Mouse (Mus musculus): Measurements from ENCODE around the gene Cep57. TPM values are rescaled to one million over a fixed set of nuclear protein-coding genes. Genes with fewer than 3 reads are reported as not detected.

The Cep57 gene
- 44.0 TPM for polyA plus RNA-seq (2021)

- CTCF ChIA-PET, result interaction anchor here (0.9 to 1.8 kb wide), 3 partner anchors 19 to 595 kb away, joined by 3 to 5 read pairs (median 4); no protein-coding TSS in a partner anchor
- peak; percentile 90 for DNase-seq (ENCODE audit: low read depth, low spot score)
- in situ Hi-C loops (cut with MboI; ENCODE audit: low pct_unique_long_range_greater_than_20kb), result no loop called here
- POLR2A ChIA-PET, result interaction anchor here (0.9 kb wide), 1 partner anchor 28 kb away, joined by 3 read pairs; no protein-coding TSS in a partner anchor
- no peaks in the 10 kb centered on the region for H3K27me3 ChIP-seq
- ATAC-seq, result peak; percentile 87
- no peak for TF ChIP-seq CTCF (IDR thresholded peaks at IDR 0.05)
These were observed at the start of gene Cep57 for GRCm38 (mm10) chr9:13826832-13827405. TSS of gene Cep57 (minus strand) at chr9:13827107.

GRCm38 (mm10) chr9:13875340-13875739 lies 48.4 kb upstream of the Cep57 start:
- POLR2A ChIA-PET, result interaction anchor here (0.6 kb wide), 1 partner anchor 193 kb away, joined by 3 read pairs; no protein-coding TSS in a partner anchor
- DNase-seq (ENCODE audit: low read depth, low spot score) (no peak), ATAC-seq (peak; percentile 62)
- no peak for TF ChIP-seq CTCF (IDR thresholded peaks at IDR 0.05)
- CTCF ChIA-PET, result interaction anchor here (0.8 to 2.3 kb wide), 7 partner anchors 8 to 481 kb away, joined by 3 to 8 read pairs (median 5); no protein-coding TSS in a partner anchor
- in situ Hi-C loops (cut with MboI; ENCODE audit: low pct_unique_long_range_greater_than_20kb), result no loop called here
- no peaks in the 10 kb centered on the region for H3K27me3 ChIP-seq

GRCm38 (mm10) chr9:13874359-13874758 lies 47.5 kb upstream of the Cep57 start:
- ChIA-PET POLR2A (no interaction called here), CTCF (interaction anchor here (1.1 to 2.3 kb wide), 3 partner anchors 9 to 467 kb away, joined by 6 to 8 read pairs (median 7); no protein-coding TSS in a partner anchor)
- in situ Hi-C loops (cut with MboI; ENCODE audit: low pct_unique_long_range_greater_than_20kb), result loop anchor here (25.0 kb wide), 1 partner anchor 638 kb away; the partner anchor contains the start of genes Cwc15 and Kdm4d
- ATAC-seq, result no peak
- H3K27me3 ChIP-seq, result no peaks in the 10 kb centered on the region
- DNase-seq (ENCODE audit: low read depth, low spot score), result no peak
- peak; percentile 63 for TF ChIP-seq CTCF (IDR thresholded peaks at IDR 0.05)

GRCm38 (mm10) chr9:13871631-13872030 lies 44.7 kb upstream of the Cep57 start:
- no peak for TF ChIP-seq CTCF (IDR thresholded peaks at IDR 0.05)
- CTCF ChIA-PET, result interaction anchor here (1.3 kb wide), 1 partner anchor 8 kb away, joined by 3 read pairs; no protein-coding TSS in a partner anchor
- H3K27me3 ChIP-seq, result no peaks in the 10 kb centered on the region
- in situ Hi-C loops (cut with MboI; ENCODE audit: low pct_unique_long_range_greater_than_20kb), result loop anchor here (25.0 kb wide), 1 partner anchor 641 kb away; the partner anchor contains the start of genes Cwc15 and Kdm4d
- no peak for DNase-seq (ENCODE audit: low read depth, low spot score)
- POLR2A ChIA-PET, result no interaction called here
- no peak for ATAC-seq

- ATAC-seq, result no peak
- in situ Hi-C loops (cut with MboI; ENCODE audit: low pct_unique_long_range_greater_than_20kb), result loop anchor here (25.0 kb wide), 1 partner anchor 645 kb away; the partner anchor contains the start of genes Cwc15 and Kdm4d
- ChIA-PET POLR2A (no interaction called here), CTCF (interaction anchor here (0.6 to 1.3 kb wide), 6 partner anchors 8 to 831 kb away, joined by 3 to 5 read pairs (median 3); no protein-coding TSS in a partner anchor)
- no peak for TF ChIP-seq CTCF (IDR thresholded peaks at IDR 0.05)
- H3K27me3 ChIP-seq, result no peaks in the 10 kb centered on the region
- DNase-seq (ENCODE audit: low read depth, low spot score), result no peak
These were observed 40.7 kb upstream of the Cep57 start for GRCm38 (mm10) chr9:13867646-13868045.

GRCm38 (mm10) chr9:13856777-13857176 lies 29.9 kb upstream of the Cep57 start:
- no peak for TF ChIP-seq CTCF (IDR thresholded peaks at IDR 0.05)
- no peaks in the 10 kb centered on the region for H3K27me3 ChIP-seq
- in situ Hi-C loops (cut with MboI; ENCODE audit: low pct_unique_long_range_greater_than_20kb), result loop anchor here (25.0 kb wide), 1 partner anchor 656 kb away; the partner anchor contains the start of genes Cwc15 and Kdm4d
- ATAC-seq (no peak), DNase-seq (ENCODE audit: low read depth, low spot score) (no peak)
- ChIA-PET CTCF (no interaction called here), POLR2A (no interaction called here)

- in situ Hi-C loops (cut with MboI; ENCODE audit: low pct_unique_long_range_greater_than_20kb), result loop anchor here (25.0 kb wide), 1 partner anchor 656 kb away; the partner anchor contains the start of genes Cwc15 and Kdm4d
- ATAC-seq (no peak), DNase-seq (ENCODE audit: low read depth, low spot score) (no peak)
- no peaks in the 10 kb centered on the region for H3K27me3 ChIP-seq
- POLR2A ChIA-PET, result no interaction called here
- no peak for TF ChIP-seq CTCF (IDR thresholded peaks at IDR 0.05)
- CTCF ChIA-PET, result no interaction called here
These were observed 29.3 kb upstream of the Cep57 start for GRCm38 (mm10) chr9:13856247-13856646.

- CTCF ChIA-PET, result interaction anchor here (1.1 kb wide), 1 partner anchor 14 kb away, joined by 3 read pairs; no protein-coding TSS in a partner anchor
These were observed 27.0 kb upstream of the Cep57 start for GRCm38 (mm10) chr9:13853876-13854275.

GRCm38 (mm10) chr9:13848481-13849480 lies 21.9 kb upstream of the Cep57 start:
- peak; percentile 44 for ATAC-seq
- in situ Hi-C loops (cut with MboI; ENCODE audit: low pct_unique_long_range_greater_than_20kb), result no loop called here
- CTCF ChIA-PET, result interaction anchor here (0.6 to 1.6 kb wide), 8 partner anchors 14 to 493 kb away, joined by 3 to 4 read pairs (median 3); no protein-coding TSS in a partner anchor

More at GRCm38 (mm10) chr9:13853876-13854275, 27.0 kb upstream of the Cep57 start:
- in situ Hi-C loops (cut with MboI; ENCODE audit: low pct_unique_long_range_greater_than_20kb), result loop anchor here (25.0 kb wide), 1 partner anchor 658 kb away; the partner anchor contains the start of genes Cwc15 and Kdm4d
- no peak for ATAC-seq
- DNase-seq (ENCODE audit: low read depth, low spot score), result no peak
- no peak for TF ChIP-seq CTCF (IDR thresholded peaks at IDR 0.05)
- no peaks in the 10 kb centered on the region for H3K27me3 ChIP-seq
- POLR2A ChIA-PET, result no interaction called here

GRCm38 (mm10) chr9:13847591-13847990 lies 20.7 kb upstream of the Cep57 start:
- POLR2A ChIA-PET, result no interaction called here
- ATAC-seq (no peak), DNase-seq (ENCODE audit: low read depth, low spot score) (no peak)
- no peak for TF ChIP-seq CTCF (IDR thresholded peaks at IDR 0.05)
- in situ Hi-C loops (cut with MboI; ENCODE audit: low pct_unique_long_range_greater_than_20kb), result no loop called here
- CTCF ChIA-PET, result interaction anchor here (1.4 to 2.7 kb wide), 2 partner anchors 490 to 494 kb away, joined by 4 to 8 read pairs; no protein-coding TSS in a partner anchor
- H3K27me3 ChIP-seq, result no peaks in the 10 kb centered on the region

More at GRCm38 (mm10) chr9:13848481-13849480, 21.9 kb upstream of the Cep57 start:
- no peak for DNase-seq (ENCODE audit: low read depth, low spot score)
- POLR2A ChIA-PET, result interaction anchor here (1.0 kb wide), 1 partner anchor 16 kb away, joined by 4 read pairs; no protein-coding TSS in a partner anchor
- peak; percentile 80 for TF ChIP-seq CTCF (IDR thresholded peaks at IDR 0.05)
- no peaks in the 10 kb centered on the region for H3K27me3 ChIP-seq
